Mouse (Mus musculus): ENCODE data around the gene Rnf40.

The Rnf40 gene

DNA sequence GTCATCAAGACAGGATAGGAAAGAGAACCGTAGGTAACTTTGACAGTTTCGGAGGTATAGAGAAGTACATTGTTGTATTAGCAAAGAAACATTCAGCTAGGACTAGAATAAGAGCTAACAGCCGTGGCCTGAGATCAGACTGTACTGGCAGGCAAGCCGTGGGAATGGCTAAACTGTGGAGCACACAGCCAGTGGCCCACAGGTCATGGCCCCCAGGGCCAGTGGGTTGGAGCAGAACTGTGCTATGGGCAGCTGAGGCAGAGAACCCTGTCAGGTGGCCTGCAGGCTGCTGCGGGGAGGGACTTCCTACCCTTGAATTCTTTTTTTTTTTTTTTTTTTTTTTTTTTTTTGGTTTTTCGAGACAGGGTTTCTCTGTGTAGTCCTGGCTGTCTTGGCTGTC is 60.6 kb downstream of the Rnf40 start:
- no peak for DNase-seq (ENCODE audit: low read depth, low spot score)

DNA sequence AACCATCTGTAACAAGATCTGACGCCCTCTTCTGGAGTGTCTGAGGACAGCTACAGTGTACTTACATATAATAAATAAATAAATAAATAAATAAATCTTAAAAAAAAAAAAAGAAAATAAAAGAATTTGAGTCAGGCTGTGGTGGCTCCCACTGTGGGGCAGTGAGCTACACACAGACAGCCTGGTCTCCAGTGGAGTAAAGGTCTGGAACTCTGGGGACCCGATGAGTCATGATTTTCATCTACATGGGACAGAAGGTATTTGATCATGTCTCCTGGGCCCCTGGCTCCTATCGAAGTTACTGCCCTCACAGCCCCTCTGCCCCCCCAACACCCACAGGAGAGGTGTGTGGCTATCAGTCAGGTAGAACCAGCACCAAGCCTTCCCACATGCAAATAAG is 63.1 kb downstream of the Rnf40 start:
- DNase-seq (ENCODE audit: low read depth, low spot score): no peak

DNA sequence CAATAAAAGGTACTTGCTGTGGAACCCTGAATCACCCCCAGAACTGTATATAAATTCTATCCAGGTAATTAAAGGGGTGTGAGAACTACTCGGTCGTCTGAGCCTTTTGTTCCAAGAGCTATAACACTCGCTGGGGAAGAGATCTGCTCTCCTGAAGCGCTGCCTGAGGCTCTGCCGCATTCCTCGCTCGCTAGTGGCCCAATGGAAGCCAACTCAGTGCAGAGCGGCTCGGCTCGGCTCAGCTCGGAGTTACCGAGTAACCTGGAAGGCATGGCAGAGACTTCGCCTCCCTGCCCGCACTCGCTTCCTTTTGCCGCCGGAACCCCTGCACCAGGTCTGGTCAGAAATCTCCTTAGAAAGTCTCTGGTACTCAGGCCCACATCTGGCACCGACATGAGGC is 63.5 kb downstream of the Rnf40 start:
- DNase-seq (ENCODE audit: low read depth, low spot score): no peak

DNA sequence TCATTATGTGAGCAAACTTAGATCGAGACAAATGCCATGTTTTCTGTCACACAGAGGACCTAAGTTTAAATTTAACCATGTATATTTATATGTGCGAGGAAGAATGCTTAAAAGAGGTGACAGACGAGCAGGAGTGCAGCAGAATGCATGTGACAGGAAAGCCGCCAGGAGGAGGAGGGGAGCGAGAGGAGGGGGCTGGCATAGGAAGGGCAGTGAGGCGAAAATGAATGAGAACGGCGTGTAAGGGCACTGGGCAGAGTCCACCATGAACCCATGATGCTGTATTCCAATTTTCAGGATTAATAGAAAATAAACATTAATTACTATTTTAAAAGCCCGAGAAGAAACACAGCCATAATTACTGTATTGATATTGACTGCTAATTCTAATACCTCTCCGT is 65.8 kb downstream of the Rnf40 start:
- no peak for DNase-seq (ENCODE audit: low read depth, low spot score)

Measured in 3T3-L1 (cell line).